Mouse (Mus musculus) left cerebral cortex, adult 8-10 months (tissue): Measurements from ENCODE around the gene Mtfp1. TPM values are rescaled to one million over a fixed set of nuclear protein-coding genes. Genes with fewer than 3 reads are reported as not detected.
"Not testable (repeated sequence)": the region's sequence is repeated elsewhere in the genome, so short reads cannot be mapped to it uniquely, and the experiment has no call there.

ENCODE experiments used
- DNase-seq, 2 experiments: peaks; one replicate each; pipeline ENCODE4 v3.0.0; 2022; ENCODE audit warnings: low spot score in 2 of 2
- total RNA-seq, 4 experiments: library from RNA; stranded (reverse); gene quantifications; 2 replicates each; pipeline ENCODE4 v1.2.4; 2022

The Mtfp1 gene
- total RNA-seq, 4 experiments from 2014 or later, result 67.7 to 84.0 (median 72.4) TPM

- DNase-seq, result no peak
Measured at GRCm38 (mm10) chr11:4115407-4115806, 20.2 kb upstream of the Mtfp1 start.

- not testable (repeated sequence) for DNase-seq
Measured at GRCm38 (mm10) chr11:4114541-4114940, 19.3 kb upstream of the Mtfp1 start.

- DNase-seq, result no peak
Measured at GRCm38 (mm10) chr11:4113970-4114369, 18.7 kb upstream of the Mtfp1 start.

GRCm38 (mm10) chr11:4113496-4113895 lies 18.3 kb upstream of the Mtfp1 start:
- no peak for DNase-seq

GRCm38 (mm10) chr11:4112861-4113260 lies 17.6 kb upstream of the Mtfp1 start:
- DNase-seq, result no peak

GRCm38 (mm10) chr11:4112033-4112432 lies 16.8 kb upstream of the Mtfp1 start:
- no peak for DNase-seq

- no peak for DNase-seq
Measured at GRCm38 (mm10) chr11:4108691-4109090, 13.4 kb upstream of the Mtfp1 start.

GRCm38 (mm10) chr11:4107901-4108300 lies 12.7 kb upstream of the Mtfp1 start:
- DNase-seq, result not testable (repeated sequence)

- DNase-seq, result peak in 1 of 2 experiments; percentile 73
Measured at GRCm38 (mm10) chr11:4105444-4105843, 10.2 kb upstream of the Mtfp1 start.

GRCm38 (mm10) chr11:4104989-4105388 lies 9.7 kb upstream of the Mtfp1 start:
- no peak for DNase-seq

- DNase-seq, result no peak
Measured at GRCm38 (mm10) chr11:4103522-4103921, 8.3 kb upstream of the Mtfp1 start.

GRCm38 (mm10) chr11:4101851-4102250 lies 6.6 kb upstream of the Mtfp1 start:
- no peak for DNase-seq

GRCm38 (mm10) chr11:4099447-4099846 lies 4.2 kb upstream of the Mtfp1 start:
- no peak for DNase-seq

- DNase-seq, result no peak
Measured at GRCm38 (mm10) chr11:4098816-4099215, 3.6 kb upstream of the Mtfp1 start.

GRCm38 (mm10) chr11:4098120-4098519 lies 2.9 kb upstream of the Mtfp1 start:
- DNase-seq, result no peak

- no peak for DNase-seq
Measured at GRCm38 (mm10) chr11:4097091-4097621, 1.9 kb upstream of the Mtfp1 start.

- peak; percentile 94 to 99 for DNase-seq
Measured at GRCm38 (mm10) chr11:4096054-4096984, 1.1 kb upstream of the Mtfp1 start.

- DNase-seq, result peak in 1 of 2 experiments; percentile 64
Measured at GRCm38 (mm10) chr11:4094378-4095170, 671 bp downstream of the Mtfp1 start.

- peak in 1 of 2 experiments; percentile 52 for DNase-seq
Measured at GRCm38 (mm10) chr11:4093459-4094377, 1.5 kb downstream of the Mtfp1 start.

- peak in 1 of 2 experiments; percentile 59 for DNase-seq
Measured at GRCm38 (mm10) chr11:4087267-4087666, 8.0 kb downstream of the Mtfp1 start.

- DNase-seq, result no peak
Measured at GRCm38 (mm10) chr11:4086246-4086645, 9.0 kb downstream of the Mtfp1 start.
